Mouse (Mus musculus): ENCODE measurements around the gene Gpat3.

Gene Gpat3

DNA sequence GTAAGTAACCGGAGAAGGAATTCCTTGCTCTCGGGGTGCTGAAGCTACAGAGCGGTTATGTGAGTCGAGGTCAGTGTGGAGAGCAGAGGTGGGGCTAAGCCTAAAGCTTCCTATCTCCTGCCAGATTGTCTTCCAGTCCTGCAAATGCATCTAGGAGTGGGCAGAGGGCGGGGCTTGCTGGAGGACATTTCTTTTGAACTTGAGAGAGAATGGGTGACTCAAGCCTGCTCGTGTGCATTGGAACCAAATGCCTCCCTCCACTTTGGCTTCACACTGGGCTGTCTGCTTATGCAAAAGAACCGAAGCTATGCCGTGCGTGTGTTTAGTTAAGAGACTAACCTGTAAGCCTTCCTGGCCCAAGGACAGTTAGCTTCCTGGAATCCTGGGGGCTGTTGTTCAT is 67.8 kb downstream of the Gpat3 start:
- intact Hi-C loops (cut with DNase I), result no loop called here

DNA sequence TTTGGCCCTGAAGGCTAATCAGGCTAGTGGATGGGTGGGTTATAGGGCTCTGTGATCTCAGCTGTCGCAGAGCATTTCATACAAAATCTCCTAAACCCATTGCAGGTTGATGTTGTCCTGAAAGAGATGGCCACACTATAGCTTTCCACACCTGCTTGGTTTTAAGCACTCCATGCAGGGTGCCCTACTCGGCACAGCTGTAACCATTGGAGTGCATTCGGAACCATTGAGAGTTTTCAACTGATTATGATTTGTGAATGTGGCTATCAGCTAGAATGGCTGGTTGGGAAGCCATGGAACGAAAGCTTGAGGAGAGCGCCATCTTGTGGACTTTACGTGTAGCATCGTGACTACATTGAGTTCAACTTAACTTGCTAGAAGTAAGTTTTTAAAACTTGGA is 69.5 kb downstream of the Gpat3 start:
- intact Hi-C loops (cut with DNase I), result loop anchor here (1.0 to 5.0 kb wide), 3 partner anchors 89 to 752 kb away; no protein-coding TSS in a partner anchor

DNA sequence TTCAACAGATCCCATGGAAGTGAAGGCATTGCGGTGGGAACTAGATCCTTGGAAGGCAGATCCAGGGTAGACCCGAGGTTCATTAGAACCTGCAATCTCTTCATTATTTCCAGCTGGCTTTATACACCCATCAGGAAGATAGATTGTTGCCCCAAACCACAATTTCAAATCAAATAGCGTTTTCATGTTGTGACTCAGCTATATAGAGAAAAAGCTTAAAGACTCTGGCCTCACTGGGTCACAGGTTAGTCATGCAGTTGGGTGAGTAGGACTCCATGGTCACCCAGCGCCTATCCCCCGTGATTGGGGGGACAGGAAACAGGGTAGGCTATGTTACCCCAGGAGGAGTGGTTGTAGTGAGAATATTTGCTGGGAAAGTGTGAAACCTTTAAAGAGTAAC is 69.9 kb downstream of the Gpat3 start:
- intact Hi-C loops (cut with DNase I), result loop anchor here (1.0 to 5.0 kb wide), 3 partner anchors 89 to 752 kb away; no protein-coding TSS in a partner anchor

DNA sequence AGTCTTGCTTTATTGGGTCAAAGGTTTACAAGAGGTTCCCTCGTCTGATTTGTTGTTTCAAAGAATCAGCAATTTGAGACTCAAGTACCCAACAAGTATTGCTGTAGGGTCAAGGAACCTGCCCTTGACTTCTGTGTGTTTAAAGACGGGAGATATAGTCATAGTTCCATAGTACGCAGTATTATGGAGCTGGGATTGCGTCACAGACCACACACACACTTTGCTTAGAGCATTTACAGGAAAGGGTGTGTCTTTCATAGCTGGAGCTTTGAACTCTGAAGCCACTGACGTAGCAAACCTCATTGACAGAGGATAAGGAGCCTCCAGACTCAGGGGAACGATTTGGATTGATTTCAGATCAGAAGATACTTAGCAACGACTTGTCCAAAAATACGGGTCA is 70.9 kb downstream of the Gpat3 start:
- intact Hi-C loops (cut with DNase I), result loop anchor here (5.0 kb wide), 2 partner anchors 244 to 751 kb away; no protein-coding TSS in a partner anchor

DNA sequence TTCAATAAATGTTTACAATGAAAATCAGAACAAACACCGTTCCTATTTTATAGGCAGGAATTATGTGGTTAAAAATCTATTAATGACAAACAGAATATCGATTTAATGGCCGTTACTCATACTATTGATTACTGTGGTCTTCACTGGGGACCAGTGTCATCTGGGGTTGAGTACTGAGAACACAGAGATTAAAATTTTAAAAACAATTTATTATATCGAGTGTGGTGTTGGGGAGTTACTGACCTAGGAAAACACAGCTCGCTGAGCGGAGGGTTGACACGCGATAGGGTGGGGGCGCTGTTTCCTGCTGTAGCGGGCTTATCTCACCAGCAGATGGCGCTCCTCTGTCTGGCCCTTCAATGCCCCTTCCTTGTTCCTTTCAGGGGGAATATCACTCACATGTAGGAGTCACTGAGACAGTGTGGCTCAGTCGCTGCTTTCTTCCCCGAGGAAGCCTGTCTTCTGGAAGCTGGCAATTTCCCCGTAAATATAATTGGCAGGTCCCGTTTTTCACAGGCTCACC is 71.8 kb downstream of the Gpat3 start:
- intact Hi-C loops (cut with DNase I), result loop anchor here (5.0 kb wide), 2 partner anchors 245 to 750 kb away; no protein-coding TSS in a partner anchor

DNA sequence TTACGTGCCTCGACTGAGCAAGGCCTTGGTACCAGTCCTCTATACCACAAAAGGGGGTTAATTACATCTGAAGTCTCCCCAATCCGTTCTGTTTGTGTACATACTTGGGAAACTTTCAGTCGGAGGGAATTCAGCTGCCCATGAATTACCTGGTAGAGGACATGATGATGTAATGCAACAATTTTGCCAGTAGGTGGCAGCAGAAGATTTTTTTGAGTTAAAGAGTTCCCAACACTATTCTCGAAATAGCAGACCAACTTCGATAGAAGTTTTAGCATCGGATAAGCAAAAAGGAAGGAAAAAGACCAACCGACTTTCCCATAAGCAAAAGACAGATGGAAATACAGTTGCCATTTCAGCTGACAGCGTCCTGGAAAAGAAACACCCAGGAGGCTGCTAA is 73.6 kb downstream of the Gpat3 start:
- intact Hi-C loops (cut with DNase I), result loop anchor here (5.0 kb wide), 2 partner anchors 247 to 748 kb away; no protein-coding TSS in a partner anchor

DNA sequence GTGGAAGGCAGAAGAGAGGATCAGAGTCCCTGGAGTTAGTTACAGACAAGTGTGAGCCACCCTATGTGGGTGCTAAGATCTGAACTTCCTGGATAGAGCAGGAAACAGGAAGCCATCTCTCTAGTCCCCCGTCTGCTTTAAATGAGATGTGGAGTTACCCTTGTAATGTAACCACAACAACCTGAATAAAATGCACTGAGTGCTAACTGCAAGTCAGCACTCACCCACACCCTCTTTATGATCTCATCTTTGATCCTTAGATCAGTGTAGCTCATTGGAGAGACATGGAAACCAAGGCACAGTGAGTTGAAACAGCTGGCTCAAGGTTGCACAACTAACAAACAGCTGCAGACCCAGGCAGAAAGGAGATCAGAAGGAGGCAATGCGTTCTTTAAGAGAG is 84.2 kb downstream of the Gpat3 start:
- intact Hi-C loops (cut with DNase I), result no loop called here

DNA sequence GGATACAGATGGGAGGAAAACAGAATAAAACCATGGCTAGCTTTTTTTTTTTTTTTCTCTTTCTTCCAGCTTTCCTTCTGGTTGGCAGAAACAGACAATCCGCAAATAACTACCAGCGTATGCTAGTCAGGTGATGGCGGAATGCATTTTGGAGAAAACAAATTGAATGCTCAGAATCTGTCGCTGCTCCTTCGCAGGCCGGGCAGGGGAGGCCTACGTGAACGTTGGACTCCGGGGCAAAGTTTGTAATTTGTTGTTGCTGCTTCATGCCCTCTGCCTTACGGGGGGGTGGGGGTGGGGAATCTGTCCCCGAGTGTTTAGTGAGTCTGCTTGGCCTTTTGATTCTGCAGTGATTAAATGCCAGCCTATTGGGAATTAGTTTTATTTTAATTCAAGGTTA is 98.2 kb downstream of the Gpat3 start:
- intact Hi-C loops (cut with DNase I), result no loop called here

DNA sequence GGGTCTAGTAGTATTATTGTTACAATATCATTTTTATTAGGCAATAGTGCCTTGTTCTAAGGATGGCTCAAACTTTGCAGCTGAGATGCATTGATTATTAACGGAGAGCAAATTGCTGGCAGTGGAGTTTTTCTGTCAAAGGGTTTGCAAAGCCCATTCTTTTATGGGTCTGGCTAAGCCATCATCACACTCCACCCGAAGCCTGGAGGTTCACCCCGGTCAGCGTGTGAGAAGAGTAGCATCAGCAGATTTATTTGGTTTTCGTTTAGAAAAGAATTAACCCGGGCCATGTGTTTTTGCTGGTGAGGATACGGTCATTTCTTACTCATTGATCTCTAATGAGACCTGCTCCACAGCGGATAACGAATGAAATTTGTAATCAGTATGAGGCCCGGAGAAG is 99.8 kb downstream of the Gpat3 start:
- intact Hi-C loops (cut with DNase I), result no loop called here

Measured in adrenal gland (tissue).